Mouse (Mus musculus): ENCODE measurements at regions not wholly inside any gene's neighbourhood (a gene's known extent, or its start where the extent isn't known, plus 50 kb on each side); places are given as distances from the start of the nearest gene placed in this dataset.

DNA sequence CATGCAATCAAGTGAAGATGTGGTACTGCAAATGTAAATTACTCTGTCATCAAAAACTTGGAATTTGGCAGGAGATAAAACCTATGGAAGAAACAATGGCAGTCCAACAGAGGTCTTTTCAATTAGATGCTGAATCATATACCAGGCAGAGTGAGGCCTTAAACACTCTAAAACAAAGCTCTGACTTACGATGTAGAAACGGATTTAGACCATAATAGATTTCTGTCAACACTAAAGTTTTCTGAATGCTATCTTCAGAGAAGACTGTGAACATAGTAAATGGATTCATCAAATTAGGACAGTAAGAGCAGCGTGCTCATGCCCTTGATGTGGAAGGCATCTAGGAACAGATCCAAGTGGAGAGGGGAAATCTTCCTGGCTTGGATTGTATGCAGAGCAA is 259.8 kb upstream of the Negr1 start:
- Histone ChIP-seq H3K4me3 (ENCODE audit: low read depth, low read length) (no peak overlapping the region), H3K4me2 (replicated peaks; ENCODE audit: low read depth, low read length) (no peak overlapping the region), H3K9me3 (ENCODE audit: control insufficient read depth, low read depth, low read length) (no peaks in the 10 kb centered on the region), H3K36me3 (ENCODE audit: control insufficient read depth, insufficient read depth, low read length) (no peaks in the 10 kb centered on the region), H3K27me3 (ENCODE audit: control insufficient read depth, insufficient read depth, low read length) (no peaks in the 10 kb centered on the region), H3K4me1 (ENCODE audit: control insufficient read depth, insufficient read depth, low read length) (no peaks in the 10 kb centered on the region), H3K9ac (replicated peaks; ENCODE audit: low read depth, low read length) (no peak overlapping the region), H3K27ac (ENCODE audit: low read length) (no peak overlapping the region)
- 79% methylated on average over 3 of the region's 3 CpGs for WGBS
- no peak for ATAC-seq (ENCODE audit: insufficient number of reproducible peaks, insufficient read depth, low FRiP score, low read depth)

DNA sequence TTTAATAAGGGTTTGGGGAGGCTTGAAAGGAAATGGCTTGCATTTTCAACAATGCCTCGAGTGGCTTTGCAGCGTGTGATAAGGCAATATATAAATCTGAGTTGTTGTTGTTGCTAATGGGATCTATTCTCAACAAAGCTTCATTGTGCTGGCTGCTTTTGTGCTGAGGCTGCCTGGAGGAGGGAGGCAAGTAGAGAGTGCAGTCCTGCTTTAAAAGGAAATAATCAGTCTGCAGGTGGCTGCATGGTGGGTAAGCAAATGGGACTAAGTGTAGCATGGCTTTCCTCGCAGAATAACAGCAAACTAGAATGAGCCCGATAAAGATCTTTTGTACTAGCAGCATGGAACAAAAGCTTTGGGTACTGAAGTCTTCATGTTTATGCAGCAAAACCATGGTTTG is 257.4 kb upstream of the Negr1 start:
- ATAC-seq (ENCODE audit: insufficient number of reproducible peaks, insufficient read depth, low FRiP score, low read depth) = no peak
- Histone ChIP-seq H3K36me3 (ENCODE audit: control insufficient read depth, insufficient read depth, low read length) (no peaks in the 10 kb centered on the region), H3K27me3 (ENCODE audit: control insufficient read depth, insufficient read depth, low read length) (no peaks in the 10 kb centered on the region), H3K9me3 (ENCODE audit: control insufficient read depth, low read depth, low read length) (no peaks in the 10 kb centered on the region), H3K9ac (replicated peaks; ENCODE audit: low read depth, low read length) (no peak overlapping the region), H3K27ac (ENCODE audit: low read length) (no peak overlapping the region), H3K4me2 (replicated peaks; ENCODE audit: low read depth, low read length) (no peak overlapping the region), H3K4me3 (ENCODE audit: low read depth, low read length) (no peak overlapping the region), H3K4me1 (ENCODE audit: control insufficient read depth, insufficient read depth, low read length) (no peaks in the 10 kb centered on the region)
- 66% methylated on average over 4 of the region's 4 CpGs for WGBS

DNA sequence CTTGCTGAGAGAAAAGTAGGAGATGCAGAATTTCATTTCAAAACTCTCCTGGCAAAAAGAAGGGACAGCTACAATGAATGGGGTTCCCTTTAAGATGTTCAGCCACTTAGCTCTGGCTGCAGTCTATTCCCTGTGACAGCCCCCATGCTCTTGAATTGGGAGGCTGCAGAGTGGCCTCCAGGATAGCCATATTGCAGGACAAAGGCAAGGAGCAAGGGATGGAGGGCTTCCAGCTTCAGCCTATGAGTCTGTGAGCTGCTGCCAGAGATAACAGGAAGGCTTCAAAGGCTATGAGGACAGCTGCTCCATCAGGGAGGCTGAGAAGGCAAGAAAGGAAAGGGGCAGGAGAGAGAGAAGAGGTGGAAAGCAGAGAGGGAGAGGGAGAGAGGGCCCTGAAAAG is 256.5 kb upstream of the Negr1 start:
- H3K4me1 ChIP-seq (ENCODE audit: control insufficient read depth, insufficient read depth, low read length) = no peaks in the 10 kb centered on the region
- H3K9ac ChIP-seq (replicated peaks; ENCODE audit: low read depth, low read length) = no peak overlapping the region
- no peaks in the 10 kb centered on the region for H3K27me3 ChIP-seq (ENCODE audit: control insufficient read depth, insufficient read depth, low read length)
- H3K4me3 ChIP-seq (ENCODE audit: low read depth, low read length) = no peak overlapping the region
- H3K4me2 ChIP-seq (replicated peaks; ENCODE audit: low read depth, low read length) = no peak overlapping the region
- no peak for ATAC-seq (ENCODE audit: insufficient number of reproducible peaks, insufficient read depth, low FRiP score, low read depth)
- H3K36me3 ChIP-seq (ENCODE audit: control insufficient read depth, insufficient read depth, low read length) = no peaks in the 10 kb centered on the region
- no peak overlapping the region for H3K27ac ChIP-seq (ENCODE audit: low read length)
- H3K9me3 ChIP-seq (ENCODE audit: control insufficient read depth, low read depth, low read length) = no peaks in the 10 kb centered on the region

DNA sequence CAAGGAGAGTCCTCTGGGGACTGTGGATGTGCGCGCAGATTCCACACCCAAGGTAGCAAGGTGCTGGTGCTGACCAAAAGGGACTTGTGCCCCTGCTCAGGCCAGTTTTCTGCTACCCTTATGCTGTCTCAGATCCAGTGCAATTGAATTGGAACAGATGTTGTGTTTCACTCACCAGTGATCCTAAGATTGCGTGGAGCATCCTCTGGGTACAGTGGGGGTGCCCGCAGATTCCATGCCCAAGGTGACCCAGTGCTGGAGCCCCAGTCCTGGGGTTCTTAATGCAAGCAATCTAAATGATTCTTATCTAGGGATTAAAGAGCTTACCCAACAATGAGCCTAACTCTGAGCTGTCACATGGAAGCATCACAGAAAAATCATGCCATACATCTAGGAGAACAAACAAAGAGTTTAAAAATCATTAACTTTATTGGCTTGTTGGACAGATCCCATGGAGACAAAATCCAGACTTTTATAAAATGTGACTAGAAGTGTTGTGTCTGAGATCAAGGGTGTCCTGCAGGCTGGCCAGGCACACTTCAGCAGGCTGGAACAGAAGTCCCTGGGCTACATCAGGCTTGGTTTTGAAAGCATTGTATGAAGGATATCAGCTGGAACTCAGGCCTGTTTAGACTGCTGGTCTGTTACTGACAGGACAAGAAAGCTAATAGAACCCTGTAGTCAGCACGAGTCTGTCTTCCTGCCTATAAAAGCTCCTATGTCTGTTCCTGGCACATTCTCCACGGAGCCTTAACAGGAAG is 226.4 kb upstream of the Negr1 start:
- no peaks in the 10 kb centered on the region for H3K36me3 ChIP-seq (ENCODE audit: control insufficient read depth, insufficient read depth, low read length)
- no peaks in the 10 kb centered on the region for H3K4me1 ChIP-seq (ENCODE audit: control insufficient read depth, insufficient read depth, low read length)
- H3K27me3 ChIP-seq (ENCODE audit: control insufficient read depth, insufficient read depth, low read length) = no peaks in the 10 kb centered on the region
- no peak overlapping the region for H3K4me2 ChIP-seq (replicated peaks; ENCODE audit: low read depth, low read length)
- H3K9me3 ChIP-seq (ENCODE audit: control insufficient read depth, low read depth, low read length) = no peaks in the 10 kb centered on the region
- ATAC-seq (ENCODE audit: insufficient number of reproducible peaks, insufficient read depth, low FRiP score, low read depth) = peak; percentile 74; the same call in 1 of the 2 replicates
- H3K4me3 ChIP-seq (ENCODE audit: low read depth, low read length) = no peak overlapping the region
- 68% methylated on average over 6 of the region's 6 CpGs for WGBS
- no peak overlapping the region for H3K9ac ChIP-seq (replicated peaks; ENCODE audit: low read depth, low read length)
- no peak overlapping the region for H3K27ac ChIP-seq (ENCODE audit: low read length)

DNA sequence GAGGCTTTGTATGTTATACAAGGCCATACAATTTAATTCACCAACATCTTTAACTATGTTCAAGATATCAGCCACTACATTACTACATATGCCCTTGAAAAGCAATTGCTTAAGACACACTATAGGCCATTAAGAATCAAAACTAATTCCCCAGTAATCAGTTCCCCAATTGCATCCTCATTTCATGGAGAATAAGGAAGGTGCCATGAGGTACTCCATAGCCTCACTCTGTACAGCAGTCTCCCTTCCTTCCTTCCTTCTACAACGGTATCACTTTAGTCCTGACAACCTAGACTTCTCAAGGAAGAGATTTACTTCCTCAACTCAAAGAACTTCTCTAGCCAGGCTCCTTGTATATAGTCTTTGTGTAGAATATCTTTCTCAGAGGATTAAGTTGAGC is 220.1 kb upstream of the Negr1 start:
- H3K27ac ChIP-seq (ENCODE audit: low read length) = no peak overlapping the region
- H3K4me3 ChIP-seq (ENCODE audit: low read depth, low read length) = no peak overlapping the region
- H3K9me3 ChIP-seq (ENCODE audit: control insufficient read depth, low read depth, low read length) = no peaks in the 10 kb centered on the region
- no peaks in the 10 kb centered on the region for H3K4me1 ChIP-seq (ENCODE audit: control insufficient read depth, insufficient read depth, low read length)
- WGBS = 88% methylated on average over 1 of the region's 1 CpGs
- no peak overlapping the region for H3K9ac ChIP-seq (replicated peaks; ENCODE audit: low read depth, low read length)
- H3K27me3 ChIP-seq (ENCODE audit: control insufficient read depth, insufficient read depth, low read length) = no peaks in the 10 kb centered on the region
- no peak overlapping the region for H3K4me2 ChIP-seq (replicated peaks; ENCODE audit: low read depth, low read length)
- no peaks in the 10 kb centered on the region for H3K36me3 ChIP-seq (ENCODE audit: control insufficient read depth, insufficient read depth, low read length)
- ATAC-seq (ENCODE audit: insufficient number of reproducible peaks, insufficient read depth, low FRiP score, low read depth) = no peak

DNA sequence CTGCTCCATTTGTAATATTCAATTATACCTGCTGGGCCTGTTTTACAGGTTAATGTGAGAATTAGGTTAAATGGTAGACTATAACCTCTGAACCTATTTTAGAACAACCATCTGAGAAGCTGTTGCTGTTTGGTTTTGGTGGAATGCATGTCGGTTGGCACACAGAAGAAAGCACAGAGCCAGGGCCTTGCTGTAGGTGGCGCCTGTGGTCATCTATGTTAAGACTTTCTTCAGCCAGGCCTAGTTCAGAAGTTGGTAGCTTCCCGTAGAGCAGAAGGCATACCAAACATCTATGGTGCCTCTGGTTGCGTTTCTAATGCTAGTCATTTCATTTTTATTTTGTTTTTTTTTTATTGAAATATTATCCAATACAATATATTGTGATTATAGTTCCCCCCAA is 209.9 kb upstream of the Negr1 start:
- Histone ChIP-seq H3K9ac (replicated peaks; ENCODE audit: low read depth, low read length) (no peak overlapping the region), H3K36me3 (ENCODE audit: control insufficient read depth, insufficient read depth, low read length) (no peaks in the 10 kb centered on the region), H3K9me3 (ENCODE audit: control insufficient read depth, low read depth, low read length) (no peaks in the 10 kb centered on the region), H3K4me1 (ENCODE audit: control insufficient read depth, insufficient read depth, low read length) (no peaks in the 10 kb centered on the region), H3K27ac (ENCODE audit: low read length) (no peak overlapping the region), H3K4me2 (replicated peaks; ENCODE audit: low read depth, low read length) (no peak overlapping the region), H3K27me3 (ENCODE audit: control insufficient read depth, insufficient read depth, low read length) (no peaks in the 10 kb centered on the region), H3K4me3 (ENCODE audit: low read depth, low read length) (no peak overlapping the region)
- no peak for ATAC-seq (ENCODE audit: insufficient number of reproducible peaks, insufficient read depth, low FRiP score, low read depth)
- 66% methylated on average over 4 of the region's 4 CpGs for WGBS

DNA sequence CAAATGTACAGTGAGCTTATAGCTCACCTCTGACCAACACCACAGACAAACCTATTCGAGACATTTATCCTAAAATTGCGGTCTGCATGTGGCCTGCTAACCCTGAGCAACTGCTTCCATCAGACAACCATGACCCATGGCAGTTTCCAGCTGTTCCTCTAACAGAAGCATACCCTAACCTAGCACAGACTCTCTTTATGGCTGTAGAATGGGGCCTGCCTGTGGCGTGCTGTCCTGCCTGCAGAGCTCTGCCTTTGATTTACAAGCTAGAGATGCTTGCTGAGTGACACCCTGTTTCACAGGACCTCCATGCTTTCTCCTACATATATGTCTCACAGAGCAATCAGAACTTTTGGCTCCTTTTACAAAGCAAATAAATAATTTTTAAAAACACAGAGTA is 208.2 kb upstream of the Negr1 start:
- H3K4me3 ChIP-seq (ENCODE audit: low read depth, low read length) = no peak overlapping the region
- no peak overlapping the region for H3K4me2 ChIP-seq (replicated peaks; ENCODE audit: low read depth, low read length)
- H3K36me3 ChIP-seq (ENCODE audit: control insufficient read depth, insufficient read depth, low read length) = no peaks in the 10 kb centered on the region
- no peaks in the 10 kb centered on the region for H3K4me1 ChIP-seq (ENCODE audit: control insufficient read depth, insufficient read depth, low read length)
- no peak overlapping the region for H3K9ac ChIP-seq (replicated peaks; ENCODE audit: low read depth, low read length)
- ATAC-seq (ENCODE audit: insufficient number of reproducible peaks, insufficient read depth, low FRiP score, low read depth) = no peak
- no peaks in the 10 kb centered on the region for H3K27me3 ChIP-seq (ENCODE audit: control insufficient read depth, insufficient read depth, low read length)
- H3K9me3 ChIP-seq (ENCODE audit: control insufficient read depth, low read depth, low read length) = no peaks in the 10 kb centered on the region
- H3K27ac ChIP-seq (ENCODE audit: low read length) = no peak overlapping the region
- WGBS = 62% methylated on average over 3 of the region's 3 CpGs

DNA sequence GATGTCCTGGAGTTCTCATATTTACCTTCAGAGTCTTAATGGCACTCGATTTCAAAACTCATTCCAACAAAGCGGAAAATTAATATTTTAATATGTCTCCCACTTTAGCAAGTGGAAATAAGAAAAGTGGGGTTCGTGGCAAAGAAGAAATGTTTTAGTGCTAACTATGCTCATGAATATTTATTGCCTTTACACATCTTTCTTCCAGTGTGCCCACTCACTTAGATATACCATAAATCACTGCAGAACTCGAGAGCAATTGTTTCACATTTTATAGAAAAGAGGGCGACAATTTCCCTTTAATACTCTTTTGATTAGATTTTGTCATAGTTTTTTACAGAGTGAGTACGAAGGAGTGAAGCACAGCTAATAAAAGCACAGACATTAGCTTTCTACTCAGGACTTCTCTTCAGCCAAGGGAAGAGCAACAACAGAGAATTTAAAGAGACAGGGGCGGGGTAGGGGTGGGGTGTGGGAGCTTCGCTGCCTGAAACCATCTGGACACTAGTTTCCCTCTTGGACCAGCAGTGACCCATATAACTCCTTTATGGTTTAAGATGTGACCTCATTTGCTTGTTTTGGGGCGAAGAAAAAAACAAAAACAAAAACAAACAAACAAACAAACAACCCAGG is 207.6 kb upstream of the Negr1 start:
- Histone ChIP-seq H3K4me2 (replicated peaks; ENCODE audit: low read depth, low read length) (no peak overlapping the region), H3K36me3 (ENCODE audit: control insufficient read depth, insufficient read depth, low read length) (no peaks in the 10 kb centered on the region), H3K27ac (ENCODE audit: low read length) (no peak overlapping the region), H3K27me3 (ENCODE audit: control insufficient read depth, insufficient read depth, low read length) (no peaks in the 10 kb centered on the region), H3K4me3 (ENCODE audit: low read depth, low read length) (no peak overlapping the region), H3K4me1 (ENCODE audit: control insufficient read depth, insufficient read depth, low read length) (no peaks in the 10 kb centered on the region), H3K9me3 (ENCODE audit: control insufficient read depth, low read depth, low read length) (no peaks in the 10 kb centered on the region), H3K9ac (replicated peaks; ENCODE audit: low read depth, low read length) (no peak overlapping the region)
- ATAC-seq (ENCODE audit: insufficient number of reproducible peaks, insufficient read depth, low FRiP score, low read depth) = no peak
- WGBS = 77% methylated on average over 9 of the region's 9 CpGs

Data from stomach, embryonic 14.5 days (tissue).